Mouse (Mus musculus) lung, adult 2 months (tissue): ENCODE measurements at regions not wholly inside any gene's neighbourhood (a gene's known extent, or its start where the extent isn't known, plus 50 kb on each side); places are given as distances from the start of the nearest gene placed in this dataset.

Source experiments
- CTCF ChIP-seq: fragments of 200-500 bp; IDR thresholded peaks from 2 replicates; pipeline ENCODE4 v1.5.1; 2011; ENCODE audit warnings: mild to moderate bottlenecking, low read length, control low read depth; ENCODE audit not compliant: insufficient read depth
- POLR2A ChIP-seq: fragments of 200-500 bp; IDR thresholded peaks from 2 replicates; pipeline ENCODE4 v1.6.1; 2011; ENCODE audit warnings: low read depth, mild to moderate bottlenecking, control low read depth, low read length, borderline replicate concordance; ENCODE audit errors: extremely low read depth

DNA sequence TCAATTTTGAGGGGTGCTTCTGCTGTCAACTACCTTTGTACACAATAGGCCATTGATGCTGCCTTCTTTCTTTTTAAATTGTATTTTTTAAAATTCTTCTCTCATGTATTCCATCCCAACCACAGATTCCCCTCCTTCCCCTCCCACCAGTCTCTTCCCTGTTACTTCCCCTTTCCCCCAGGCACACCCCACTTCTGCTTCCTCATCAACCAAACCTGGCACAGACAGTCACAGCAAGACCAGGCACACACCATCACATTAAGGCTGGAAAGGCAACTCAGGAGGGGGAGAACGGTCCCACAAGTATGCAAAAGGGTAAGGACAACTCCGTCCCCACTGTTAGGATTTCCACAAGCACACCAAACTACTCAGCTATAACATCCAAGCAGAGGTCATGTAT, 697.4 kb upstream of the Gm19410 start:
- TF ChIP-seq POLR2A (no peak), CTCF (no peak)
